Mouse (Mus musculus) embryonic facial prominence, embryonic 13.5 days (tissue): Measurements from ENCODE around the gene Ly6g5c. TPM values are rescaled to one million over a fixed set of nuclear protein-coding genes. Genes with fewer than 3 reads are reported as not detected.
A peak's percentile ranks its signal among the peaks of the same experiment; 100 is the strongest.

Experiments used
- ATAC-seq: fragments of 200-750 bp; cut with Nextera tagmentation; 2 replicates; pipeline ENCODE4 v1.8.0; 2017; ENCODE audit warnings: low read depth; ENCODE audit not compliant: insufficient number of reproducible peaks, insufficient read depth, low FRiP score, low TSS enrichment
- H3K27ac ChIP-seq: fragments of 300-500 bp; sonication (generic); 2 replicates; pipeline ENCODE4 v1.5.1; 2015; ENCODE audit warnings: moderate library complexity, mild to moderate bottlenecking, inconsistent platforms
- H3K27me3 ChIP-seq: fragments of 300-500 bp; sonication (generic); 2 replicates; pipeline ENCODE4 v1.6.1; 2015; ENCODE audit warnings: mild to moderate bottlenecking, inconsistent platforms
- H3K36me3 ChIP-seq: fragments of 300-500 bp; sonication (generic); 2 replicates; pipeline ENCODE4 v1.6.1; 2015; ENCODE audit warnings: mild to moderate bottlenecking, inconsistent platforms
- H3K4me1 ChIP-seq: fragments of 300-500 bp; sonication (generic); 2 replicates; pipeline ENCODE4 v1.6.1; 2015; ENCODE audit warnings: inconsistent platforms
- H3K4me2 ChIP-seq: fragments of 300-500 bp; sonication (generic); 2 replicates; pipeline ENCODE4 v1.6.1; 2015; ENCODE audit warnings: moderate library complexity, mild to moderate bottlenecking, inconsistent platforms
- H3K4me3 ChIP-seq: fragments of 300-500 bp; sonication (generic); 2 replicates; pipeline ENCODE4 v1.5.1; 2015; ENCODE audit warnings: mild to moderate bottlenecking, inconsistent platforms
- H3K9ac ChIP-seq: fragments of 300-500 bp; sonication (generic); 2 replicates; pipeline ENCODE4 v1.6.1; 2015; ENCODE audit warnings: mild to moderate bottlenecking, inconsistent platforms
- H3K9me3 ChIP-seq: fragments of 300-500 bp; sonication (generic); 2 replicates; pipeline ENCODE4 v1.6.1; 2016; ENCODE audit warnings: inconsistent platforms
- WGBS: fragments of 180-500 bp; shearing (Covaris S2); methylation state at CpG from one replicate; pipeline ENCODE4 v1.1.7; 2015; ENCODE audit warnings: mixed read lengths; 5-methylcytosine and 5-hydroxymethylcytosine counted together
- polyA plus RNA-seq: library from polyadenylated mRNA; unstranded; fragments of >200 nt; fragmentation: Nextera tagmentation; extraction: Ambion mirVana; gene quantifications from 2 replicates; pipeline ENCODE4 v1.2.1, GENCODE M21; 2015

Ly6g5c gene
- polyA plus RNA-seq, 1 experiment from 2014 or later: not detected

GRCm38 (mm10) chr17:35132174-35132560 is 24.1 kb downstream of the Ly6g5c start:
- no peak overlapping the region for H3K4me3 ChIP-seq

DNA sequence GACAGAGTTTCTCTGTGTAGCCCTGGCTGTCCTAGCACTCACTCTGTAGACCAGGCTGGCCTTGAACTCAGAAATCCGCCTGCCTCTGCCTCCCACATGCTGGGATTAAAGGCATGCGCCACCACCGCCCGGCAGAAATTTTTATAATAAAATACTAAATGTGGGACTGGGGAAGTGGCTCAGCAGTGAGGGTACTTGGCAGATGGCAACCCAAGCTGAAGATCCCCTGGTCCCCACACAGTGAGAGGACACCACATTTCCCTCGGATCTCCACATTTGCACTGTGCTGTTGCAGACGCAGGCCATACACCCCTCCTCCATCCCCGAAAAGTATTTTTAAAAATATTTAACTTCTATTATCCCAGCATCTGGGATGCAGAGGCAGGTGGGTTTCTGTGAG is 25.4 kb downstream of the Ly6g5c start:
- Histone ChIP-seq H3K4me1 (peaks cover 15% of the 10 kb centered on the region), H3K36me3 (peaks cover 26% of the 10 kb centered on the region), H3K4me3 (no peak overlapping the region), H3K9ac (no peak overlapping the region), H3K27me3 (no peaks in the 10 kb centered on the region), H3K4me2 (no peak overlapping the region), H3K9me3 (no peaks in the 10 kb centered on the region), H3K27ac (no peak overlapping the region)
- no peak for ATAC-seq
- WGBS: 92% methylated on average over 7 of the region's 7 CpGs

More at GRCm38 (mm10) chr17:35132174-35132560, 24.1 kb downstream of the Ly6g5c start:
- Histone ChIP-seq H3K9ac (no peak overlapping the region), H3K27me3 (no peaks in the 10 kb centered on the region), H3K9me3 (no peaks in the 10 kb centered on the region), H3K4me2 (no peak overlapping the region), H3K36me3 (peaks cover 29% of the 10 kb centered on the region), H3K27ac (no peak overlapping the region), H3K4me1 (peaks cover 18% of the 10 kb centered on the region)
- WGBS: 80% methylated on average over 3 of the region's 3 CpGs
- no peak for ATAC-seq

- peak within 1 kb of the TSS; percentile 73 for H3K4me2 ChIP-seq
- H3K27ac ChIP-seq: peak within 1 kb of the TSS; percentile 95
- WGBS: under 1% methylated on average over 66 of the region's 66 CpGs
- H3K9ac ChIP-seq: peak within 1 kb of the TSS; percentile 84
- H3K9me3 ChIP-seq: no peaks in the 10 kb centered on the region
- H3K4me3 ChIP-seq: peak within 1 kb of the TSS; percentile 73
- H3K27me3 ChIP-seq: no peaks in the 10 kb centered on the region
- peaks cover 15% of the 10 kb centered on the region for H3K4me1 ChIP-seq
- peaks cover 28% of the 10 kb centered on the region for H3K36me3 ChIP-seq
- peak; percentile 91 for ATAC-seq
Observed at GRCm38 (mm10) chr17:35134801-35135590, 26.9 kb downstream of the Ly6g5c start, which contains the start of gene Bag6. Gene Bag6 (plus strand): TSS chr17:35135178.

- Histone ChIP-seq H3K36me3 (peaks cover 31% of the 10 kb centered on the region), H3K4me2 (peak overlapping the region; percentile 73), H3K27me3 (no peaks in the 10 kb centered on the region), H3K27ac (peak overlapping the region; percentile 95), H3K4me1 (peaks cover 15% of the 10 kb centered on the region), H3K9ac (peak overlapping the region; percentile 84), H3K4me3 (peak overlapping the region; percentile 73), H3K9me3 (no peaks in the 10 kb centered on the region)
- peak; percentile 56 for ATAC-seq
- WGBS: under 1% methylated on average over 43 of the region's 43 CpGs
Observed at GRCm38 (mm10) chr17:35135591-35136320, 27.7 kb downstream of the Ly6g5c start.

DNA sequence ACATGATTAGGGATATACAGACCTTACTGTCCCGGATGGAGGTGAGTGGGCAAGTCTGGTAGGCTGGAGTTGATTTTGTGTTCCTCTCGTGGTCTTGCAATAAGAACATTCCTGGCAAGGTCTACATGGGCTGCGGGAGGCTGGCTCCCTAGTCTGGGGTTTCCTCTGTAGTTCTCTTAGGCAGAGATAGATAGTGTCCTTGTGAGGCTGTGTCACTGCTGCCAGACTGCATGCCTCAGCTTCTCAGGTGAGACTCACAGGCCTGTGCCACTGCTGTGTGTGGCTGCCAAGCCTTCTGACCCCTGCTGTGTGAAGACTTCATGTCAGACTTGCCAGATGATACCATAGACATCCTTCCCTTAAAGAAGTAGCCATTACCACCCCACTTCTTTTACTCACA is 31.2 kb downstream of the Ly6g5c start:
- Histone ChIP-seq H3K4me3 (no peak overlapping the region), H3K27ac (no peak overlapping the region), H3K9ac (no peak overlapping the region), H3K27me3 (no peaks in the 10 kb centered on the region), H3K36me3 (peaks cover 62% of the 10 kb centered on the region), H3K4me1 (peaks cover 15% of the 10 kb centered on the region), H3K4me2 (no peak overlapping the region), H3K9me3 (no peaks in the 10 kb centered on the region)
- WGBS: 92% methylated on average over 3 of the region's 3 CpGs
- ATAC-seq: no peak

DNA sequence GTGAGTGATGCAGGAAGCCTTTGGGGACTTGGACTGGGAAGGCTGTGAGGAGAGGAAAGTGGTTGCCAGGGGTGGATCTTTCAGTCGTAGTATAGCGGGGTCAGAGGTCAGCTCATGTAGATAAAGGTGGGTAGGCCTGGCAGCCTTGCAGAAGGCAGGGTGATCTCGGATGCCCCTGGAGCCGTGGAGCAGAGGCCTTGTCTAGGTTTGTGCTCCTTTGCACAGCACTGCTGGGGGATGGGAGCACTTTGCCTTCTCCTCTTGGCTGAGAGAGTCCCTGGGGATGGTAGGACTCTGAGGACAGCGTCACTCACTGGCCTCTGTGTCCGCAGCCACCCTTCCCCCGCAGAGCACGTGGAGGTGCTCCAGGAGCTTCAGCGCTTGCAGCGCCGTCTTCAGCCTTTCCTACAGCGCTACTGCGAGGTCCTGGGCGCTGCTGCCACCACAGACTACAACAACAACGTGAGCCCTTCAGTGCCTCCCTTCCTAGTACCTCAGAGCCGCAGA is 32.5 kb downstream of the Ly6g5c start:
- no peak overlapping the region for H3K4me2 ChIP-seq
- peaks cover 15% of the 10 kb centered on the region for H3K4me1 ChIP-seq
- WGBS: 75% methylated on average over 16 of the region's 16 CpGs
- ATAC-seq: no peak
- no peak overlapping the region for H3K27ac ChIP-seq
- H3K36me3 ChIP-seq: peaks cover 75% of the 10 kb centered on the region
- no peak overlapping the region for H3K4me3 ChIP-seq
- H3K9me3 ChIP-seq: no peaks in the 10 kb centered on the region
- H3K9ac ChIP-seq: no peak overlapping the region
- H3K27me3 ChIP-seq: no peaks in the 10 kb centered on the region

DNA sequence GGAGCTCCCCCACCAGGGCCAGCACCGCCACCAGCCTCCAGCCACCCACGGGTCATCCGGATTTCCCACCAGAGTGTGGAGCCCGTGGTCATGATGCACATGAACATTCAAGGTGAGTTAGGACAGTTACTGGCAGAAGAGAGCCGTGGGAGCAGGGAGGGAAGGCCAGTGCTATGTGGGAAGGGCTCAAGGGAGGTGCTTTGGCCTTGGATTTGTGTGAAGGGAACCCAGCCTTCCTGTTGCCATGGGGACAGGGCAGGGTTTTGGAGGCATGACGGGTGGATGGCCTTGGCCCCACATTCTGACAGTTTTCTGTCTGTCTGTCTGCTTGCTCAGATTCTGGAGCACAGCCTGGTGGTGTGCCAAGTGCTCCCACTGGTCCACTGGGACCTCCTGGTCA is 33.9 kb downstream of the Ly6g5c start:
- ATAC-seq: no peak
- 86% methylated on average over 6 of the region's 6 CpGs for WGBS
- H3K4me3 ChIP-seq: no peak overlapping the region
- H3K4me1 ChIP-seq: peaks cover 6% of the 10 kb centered on the region
- H3K36me3 ChIP-seq: peaks cover 89% of the 10 kb centered on the region
- H3K9ac ChIP-seq: no peak overlapping the region
- H3K27ac ChIP-seq: no peak overlapping the region
- H3K27me3 ChIP-seq: no peaks in the 10 kb centered on the region
- no peak overlapping the region for H3K4me2 ChIP-seq
- no peaks in the 10 kb centered on the region for H3K9me3 ChIP-seq

DNA sequence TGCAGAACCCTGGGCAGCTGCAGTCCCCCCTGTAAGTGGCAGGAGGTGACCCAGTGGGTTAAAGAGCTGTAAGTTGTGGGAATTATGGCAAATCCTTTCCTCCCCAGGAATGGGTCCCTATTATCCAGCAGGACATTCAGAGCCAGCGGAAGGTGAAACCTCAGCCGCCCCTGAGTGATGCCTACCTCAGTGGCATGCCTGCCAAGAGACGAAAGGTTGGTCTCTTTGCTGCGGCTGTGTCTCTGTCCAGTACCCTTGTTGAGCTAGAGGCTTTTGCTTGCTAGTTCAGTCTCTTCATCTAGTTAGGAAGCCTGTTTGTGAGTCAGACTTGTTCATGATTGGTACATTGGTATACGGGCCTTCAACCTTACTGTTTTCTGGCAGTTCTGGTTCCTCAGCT is 38.1 kb downstream of the Ly6g5c start:
- Histone ChIP-seq H3K4me3 (no peak overlapping the region), H3K9ac (no peak overlapping the region), H3K4me2 (no peak overlapping the region), H3K27me3 (no peaks in the 10 kb centered on the region), H3K9me3 (no peaks in the 10 kb centered on the region), H3K36me3 (peaks cover 96% of the 10 kb centered on the region), H3K27ac (no peak overlapping the region), H3K4me1 (no peaks in the 10 kb centered on the region)
- no peak for ATAC-seq
- 86% methylated on average over 5 of the region's 5 CpGs for WGBS

DNA sequence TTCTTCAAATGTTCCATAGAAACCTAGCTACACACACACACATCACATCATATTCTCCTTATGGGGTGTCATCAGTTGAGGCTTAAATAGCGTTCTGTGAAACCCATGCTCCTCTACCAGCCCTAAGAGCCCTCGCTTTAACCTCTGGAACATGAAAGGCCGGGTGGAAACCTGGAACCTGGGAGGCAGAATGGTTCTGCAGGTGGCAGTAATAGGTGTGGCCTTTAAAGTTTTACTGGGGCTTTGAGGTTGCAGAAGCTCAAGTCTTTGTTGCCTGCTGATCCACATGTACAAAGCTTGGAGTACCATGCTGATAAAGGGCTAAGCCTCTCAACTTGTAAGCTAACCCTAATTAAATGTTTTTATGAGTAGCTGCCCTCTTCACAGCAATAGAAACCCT is 39.3 kb downstream of the Ly6g5c start:
- H3K4me2 ChIP-seq: no peak overlapping the region
- H3K36me3 ChIP-seq: peaks cover 96% of the 10 kb centered on the region
- H3K9ac ChIP-seq: no peak overlapping the region
- no peak overlapping the region for H3K4me3 ChIP-seq
- H3K27ac ChIP-seq: peak overlapping the region; percentile 35; the same call in 1 of the 2 replicates
- no peak for ATAC-seq
- no peaks in the 10 kb centered on the region for H3K27me3 ChIP-seq
- H3K9me3 ChIP-seq: no peaks in the 10 kb centered on the region
- whole genome bisulfite sequencing: 64% methylated on average over 3 of the region's 3 CpGs
- H3K4me1 ChIP-seq: no peaks in the 10 kb centered on the region

- no peaks in the 10 kb centered on the region for H3K4me1 ChIP-seq
- no peaks in the 10 kb centered on the region for H3K27me3 ChIP-seq
- ATAC-seq: no peak; the same call in 1 of the 2 replicates
- H3K4me3 ChIP-seq: no peak overlapping the region
- H3K4me2 ChIP-seq: no peak overlapping the region
- 69% methylated on average over 5 of the region's 5 CpGs for WGBS
- no peaks in the 10 kb centered on the region for H3K9me3 ChIP-seq
- peaks cover 96% of the 10 kb centered on the region for H3K36me3 ChIP-seq
- no peak overlapping the region for H3K9ac ChIP-seq
- H3K27ac ChIP-seq: peak overlapping the region; percentile 33; the same call in 1 of the 2 replicates
Observed at GRCm38 (mm10) chr17:35147922-35148639, 40.0 kb downstream of the Ly6g5c start.

GRCm38 (mm10) chr17:35152121-35152520 is 44.0 kb downstream of the Ly6g5c start:
- ATAC-seq: no peak
- Histone ChIP-seq H3K36me3 (peaks cover 96% of the 10 kb centered on the region), H3K4me1 (peaks cover 23% of the 10 kb centered on the region), H3K4me2 (no peak overlapping the region), H3K9ac (no peak overlapping the region), H3K27me3 (no peaks in the 10 kb centered on the region), H3K27ac (no peak overlapping the region), H3K4me3 (no peak overlapping the region), H3K9me3 (no peaks in the 10 kb centered on the region)
- WGBS: 93% methylated on average over 4 of the region's 4 CpGs
